Mouse (Mus musculus) spleen, postnatal 10 days (tissue): ENCODE results near the gene Olfr486.
"Not testable (repeated sequence)": the region's sequence is repeated elsewhere in the genome, so short reads cannot be mapped to it uniquely, and the experiment has no call there.

Source experiments
- DNase-seq, 2 experiments: peaks; one replicate each; pipeline ENCODE4 v3.0.0; 2021 to 2022; ENCODE audit warnings: low spot score in 2 of 2

The Olfr486 gene

DNA sequence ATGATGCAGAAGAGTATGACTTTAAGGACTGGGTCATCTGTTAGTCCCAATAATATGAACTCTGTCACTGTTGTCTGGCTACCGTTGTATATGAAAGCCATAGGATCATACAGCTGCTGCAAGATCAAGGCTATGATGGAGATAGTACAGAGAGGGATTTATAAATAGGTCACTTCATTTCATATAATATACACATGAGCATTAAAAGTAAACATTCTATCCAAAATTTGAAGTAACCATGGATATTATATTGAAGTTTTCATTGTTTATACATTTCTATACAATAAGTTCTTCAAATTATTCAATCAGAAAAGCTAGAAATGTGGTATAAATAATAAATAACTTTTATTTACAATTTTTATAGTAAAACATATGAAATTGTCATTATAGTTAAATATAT, at the start of gene Olfr486:
Gene Olfr486, minus strand, starts transcription at position 101 of the 400 bp plus-strand sequence.
- not testable (repeated sequence) for DNase-seq

DNA sequence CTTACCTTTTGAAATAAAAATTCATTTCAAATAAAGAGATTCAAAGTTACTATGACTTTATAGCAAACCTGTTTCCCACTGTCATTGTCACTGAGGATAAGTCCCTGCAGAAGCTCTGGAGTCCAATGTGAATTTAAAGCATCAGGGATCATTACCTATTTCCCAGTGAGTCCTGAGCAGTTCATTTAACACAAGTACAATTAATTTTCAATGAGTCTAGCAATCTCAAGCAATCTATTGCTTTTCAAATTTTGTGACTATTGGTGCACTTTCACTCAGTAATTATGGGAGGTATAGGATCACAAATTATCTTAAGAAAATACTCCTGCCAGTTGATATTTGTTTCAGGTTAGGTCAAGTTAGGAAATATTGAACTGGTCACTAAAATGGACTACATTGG, 42.0 kb upstream of the Olfr486 start, which contains the start of gene Olfr487:
Gene Olfr487, minus strand, starts transcription at position 101 of the 400 bp plus-strand sequence.
- DNase-seq = not testable (repeated sequence)

DNA sequence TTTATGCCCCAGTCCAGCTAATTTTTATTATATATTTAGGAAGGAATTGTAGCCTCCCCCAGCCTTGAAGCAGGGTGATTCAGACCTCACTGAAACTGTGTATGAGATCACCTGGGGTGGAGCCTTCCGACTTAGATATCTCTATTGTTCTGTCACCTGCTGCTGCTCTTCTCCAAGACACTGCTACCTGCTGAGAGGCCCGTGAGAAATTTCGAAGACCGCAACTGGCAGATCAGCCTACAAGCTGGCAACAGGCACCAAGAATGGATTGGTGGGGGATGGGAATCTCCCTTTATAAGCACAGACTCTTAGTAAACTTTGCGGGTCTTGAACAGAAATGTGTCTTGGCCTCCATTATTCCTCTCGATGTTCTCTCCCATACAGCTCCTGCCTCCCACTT, 24.4 kb upstream of the Olfr486 start:
- no peak for DNase-seq

DNA sequence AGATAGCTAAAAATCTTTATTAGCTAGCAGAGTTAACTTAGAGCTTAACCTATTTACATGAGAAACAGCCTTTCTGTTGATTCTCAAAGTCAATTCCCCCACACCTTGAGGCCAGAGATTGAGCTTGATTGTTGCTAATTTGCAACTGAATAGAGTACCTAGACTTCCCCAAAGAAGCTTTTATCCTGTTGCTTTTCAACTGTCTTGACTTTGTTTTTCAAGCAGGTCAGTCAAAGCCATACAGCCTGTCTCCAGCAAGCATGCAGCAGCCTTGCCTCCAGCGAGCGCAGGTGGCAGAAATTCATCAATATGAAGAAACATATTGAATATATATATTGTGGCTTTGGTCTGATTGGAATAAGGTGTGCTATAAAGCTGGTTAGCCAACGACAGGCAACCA, 23.8 kb upstream of the Olfr486 start:
- not testable (repeated sequence) for DNase-seq

DNA sequence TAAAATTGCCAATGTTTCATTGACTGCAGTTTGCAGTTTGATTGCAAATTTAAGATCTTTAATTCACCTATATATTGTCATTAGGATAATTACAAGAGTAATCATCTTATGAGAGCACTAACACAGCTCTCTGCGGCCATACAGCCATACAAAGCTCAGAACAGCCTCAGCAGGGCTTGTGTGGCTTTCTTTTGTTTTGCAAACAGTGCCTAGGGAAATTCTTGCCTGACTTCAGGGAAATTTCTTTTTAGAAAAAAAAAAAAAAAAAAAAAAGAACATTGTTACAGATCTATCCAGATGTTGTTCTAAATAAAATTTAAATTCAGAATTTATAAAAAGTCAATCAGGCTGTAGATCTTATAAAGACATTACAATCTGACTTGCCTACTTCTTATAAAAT, 20.2 kb upstream of the Olfr486 start:
- not testable (repeated sequence) for DNase-seq

DNA sequence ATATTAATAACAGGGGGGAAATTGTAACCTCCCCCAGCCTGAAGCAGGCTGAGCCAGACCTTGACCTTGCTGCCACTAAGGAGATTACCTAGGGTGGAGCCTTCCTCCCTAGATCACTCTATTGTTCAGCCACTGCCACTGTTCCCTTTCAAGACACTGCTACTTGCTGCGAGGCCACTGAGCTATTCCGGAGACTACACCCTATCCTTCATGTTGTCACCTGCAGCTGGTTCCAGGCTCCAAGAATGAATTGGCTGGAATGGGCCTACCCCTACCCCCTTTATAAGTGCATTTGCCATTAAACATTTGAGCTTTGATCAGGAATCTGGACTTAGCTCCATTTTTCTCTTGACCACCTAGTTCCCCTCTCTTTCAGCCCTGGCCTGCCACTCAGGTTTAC, 18.7 kb upstream of the Olfr486 start:
- DNase-seq = not testable (repeated sequence)

DNA sequence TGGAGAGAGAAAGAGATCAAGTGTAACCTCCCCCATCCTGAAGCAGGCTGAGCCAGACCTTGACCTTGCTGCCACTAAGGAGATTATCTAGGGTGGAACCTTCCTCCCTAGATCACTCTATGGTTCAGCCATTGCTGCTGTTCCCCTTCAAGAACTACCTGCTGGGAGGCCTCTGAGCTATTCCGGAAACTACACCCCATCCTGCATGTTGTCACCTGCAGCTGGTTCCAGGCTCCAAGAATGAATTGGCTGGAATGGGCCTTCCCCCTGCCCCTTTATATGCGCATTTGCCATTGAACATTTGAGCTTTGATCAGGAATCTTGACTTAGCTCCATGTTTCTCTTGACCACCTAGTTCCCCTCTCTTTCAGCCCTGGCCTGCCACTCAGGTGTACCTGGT, 12.7 kb upstream of the Olfr486 start:
- DNase-seq = not testable (repeated sequence)

DNA sequence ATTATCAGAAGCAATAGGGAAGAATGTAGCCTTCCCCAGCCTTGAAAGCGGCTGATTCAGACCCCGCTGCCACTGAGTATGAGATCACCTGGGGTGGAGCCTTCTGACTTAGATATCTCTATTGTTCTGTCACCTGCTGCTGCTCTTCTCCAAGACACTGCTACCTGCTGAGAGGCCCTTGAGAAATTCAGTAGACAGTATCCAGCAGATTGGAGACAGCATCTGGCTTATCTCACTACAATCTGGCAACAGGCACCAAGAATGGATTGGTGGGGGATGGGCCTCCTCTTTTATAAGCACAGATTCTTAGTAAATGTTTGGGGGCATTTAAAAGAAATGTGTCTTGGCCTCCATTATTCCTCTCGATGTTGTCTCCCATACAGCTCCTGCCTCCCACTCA, 11.9 kb upstream of the Olfr486 start:
- DNase-seq = not testable (repeated sequence)

DNA sequence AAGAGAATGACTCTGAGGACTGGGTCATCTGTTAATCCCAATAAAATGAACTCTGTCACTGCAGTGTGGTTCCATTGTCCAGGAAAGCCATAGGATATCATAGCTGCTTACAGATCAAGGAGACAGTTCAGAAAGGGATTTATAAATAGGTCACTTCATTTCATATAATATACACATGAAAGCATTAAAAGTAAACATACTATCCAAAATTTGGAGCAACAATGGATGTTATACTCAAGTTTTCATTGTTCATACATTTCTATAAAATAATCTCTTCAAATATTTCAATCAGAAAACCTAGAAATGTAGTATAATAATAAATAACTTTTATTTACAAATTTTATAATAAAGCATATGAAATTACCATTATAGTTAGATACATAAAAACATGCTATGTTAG, 12.8 kb downstream of the Olfr486 start, which contains the start of gene Olfr485:
Gene Olfr485, minus strand, starts transcription at position 101 of the 400 bp plus-strand sequence.
- DNase-seq = no peak

DNA sequence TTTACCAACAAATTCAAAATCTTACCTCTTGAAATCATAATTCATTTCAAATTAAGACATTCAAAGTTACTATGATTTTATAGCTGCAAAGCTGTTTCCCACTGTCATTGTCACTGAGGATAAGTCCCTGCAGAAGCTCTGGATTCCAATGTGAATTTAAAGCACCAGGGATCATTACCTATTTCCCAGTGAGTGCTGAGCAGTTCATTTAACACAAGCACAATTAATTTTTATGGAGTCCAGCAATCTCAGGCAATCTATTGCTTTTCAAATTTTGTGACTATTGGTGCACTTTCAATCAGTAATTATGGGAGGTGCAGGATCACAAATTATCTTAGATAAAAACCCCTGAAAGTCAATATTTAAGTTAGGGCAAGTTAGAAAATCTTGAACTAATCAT, 45.2 kb downstream of the Olfr486 start, which contains the start of gene Olfr484:
Gene Olfr484, minus strand, starts transcription at position 101 of the 400 bp plus-strand sequence.
- no peak for DNase-seq
